Mouse (Mus musculus): ENCODE results near the gene Axdnd1.
"Not testable (repeated sequence)": the region's sequence is repeated elsewhere in the genome, so short reads cannot be mapped to it uniquely, and the experiment has no call there.

The Axdnd1 gene

GRCm38 (mm10) chr1:156437016-156437708, 16.2 kb upstream of the Axdnd1 start:
- DNase-seq (ENCODE audit: low spot score): no peak

GRCm38 (mm10) chr1:156433497-156433896, 12.5 kb upstream of the Axdnd1 start:
- DNase-seq (ENCODE audit: low spot score): no peak

GRCm38 (mm10) chr1:156432498-156432897, 11.5 kb upstream of the Axdnd1 start:
- DNase-seq (ENCODE audit: low spot score): no peak

- no peak for DNase-seq (ENCODE audit: low spot score)
Observed at GRCm38 (mm10) chr1:156428434-156428833, 7.5 kb upstream of the Axdnd1 start.

- no peak for DNase-seq (ENCODE audit: low spot score)
Observed at GRCm38 (mm10) chr1:156425746-156426145, 4.8 kb upstream of the Axdnd1 start.

- DNase-seq (ENCODE audit: low spot score): no peak
Observed at GRCm38 (mm10) chr1:156424054-156424453, 3.1 kb upstream of the Axdnd1 start.

- no peak for DNase-seq (ENCODE audit: low spot score)
Observed at GRCm38 (mm10) chr1:156423493-156423892, 2.5 kb upstream of the Axdnd1 start.

GRCm38 (mm10) chr1:156422856-156423255, 1.9 kb upstream of the Axdnd1 start:
- no peak for DNase-seq (ENCODE audit: low spot score)

GRCm38 (mm10) chr1:156418170-156418569, 2.8 kb downstream of the Axdnd1 start:
- DNase-seq (ENCODE audit: low spot score): peak; percentile 16

- DNase-seq (ENCODE audit: low spot score): no peak
Observed at GRCm38 (mm10) chr1:156408521-156408920, 12.4 kb downstream of the Axdnd1 start.

- DNase-seq (ENCODE audit: low spot score): no peak
Observed at GRCm38 (mm10) chr1:156408004-156408403, 13.0 kb downstream of the Axdnd1 start.

- no peak for DNase-seq (ENCODE audit: low spot score)
Observed at GRCm38 (mm10) chr1:156403251-156403650, 17.7 kb downstream of the Axdnd1 start.

GRCm38 (mm10) chr1:156402491-156402890, 18.5 kb downstream of the Axdnd1 start:
- no peak for DNase-seq (ENCODE audit: low spot score)

- DNase-seq (ENCODE audit: low spot score): not testable (repeated sequence)
Observed at GRCm38 (mm10) chr1:156400159-156400558, 20.8 kb downstream of the Axdnd1 start.

- DNase-seq (ENCODE audit: low spot score): no peak
Observed at GRCm38 (mm10) chr1:156393148-156393547, 27.8 kb downstream of the Axdnd1 start.

- no peak for DNase-seq (ENCODE audit: low spot score)
Observed at GRCm38 (mm10) chr1:156386880-156387279, 34.1 kb downstream of the Axdnd1 start.

GRCm38 (mm10) chr1:156386232-156386631, 34.7 kb downstream of the Axdnd1 start:
- no peak for DNase-seq (ENCODE audit: low spot score)

GRCm38 (mm10) chr1:156381217-156381616, 39.7 kb downstream of the Axdnd1 start:
- no peak for DNase-seq (ENCODE audit: low spot score)

GRCm38 (mm10) chr1:156365740-156366139, 55.2 kb downstream of the Axdnd1 start, which contains the start of gene Gm2000:
TSS of gene Gm2000 (plus strand) at chr1:156366040.
- DNase-seq (ENCODE audit: low spot score): no peak

- DNase-seq (ENCODE audit: low spot score): no peak
Observed at GRCm38 (mm10) chr1:156352466-156352865, 68.5 kb downstream of the Axdnd1 start.

GRCm38 (mm10) chr1:156350441-156350840, 70.5 kb downstream of the Axdnd1 start:
- DNase-seq (ENCODE audit: low spot score): no peak

GRCm38 (mm10) chr1:156349031-156349430, 71.9 kb downstream of the Axdnd1 start:
- DNase-seq (ENCODE audit: low spot score): no peak

GRCm38 (mm10) chr1:156345633-156346032, 75.3 kb downstream of the Axdnd1 start:
- DNase-seq (ENCODE audit: low spot score): no peak

- no peak for DNase-seq (ENCODE audit: low spot score)
Observed at GRCm38 (mm10) chr1:156344433-156344832, 76.5 kb downstream of the Axdnd1 start.

Data from urinary bladder, postnatal 25 days (tissue).